Mouse (Mus musculus) lung, postnatal 36 days (tissue): ENCODE measurements at regions not wholly inside any gene's neighbourhood (a gene's known extent, or its start where the extent isn't known, plus 50 kb on each side); places are given as distances from the start of the nearest gene placed in this dataset.
"Not testable (repeated sequence)": the region's sequence is repeated elsewhere in the genome, so short reads cannot be mapped to it uniquely, and the experiment has no call there.

ENCODE experiments used
- DNase-seq: peaks from one replicate; pipeline ENCODE4 v3.0.0; 2022; ENCODE audit warnings: mixed read lengths

GRCm38 (mm10) chr4:89621260-89621659 is 58.0 kb upstream of the Dmrta1 start:
- DNase-seq: no peak

GRCm38 (mm10) chr4:89604721-89605120 is 74.5 kb upstream of the Dmrta1 start:
- DNase-seq: no peak

GRCm38 (mm10) chr4:89575529-89575928 is 103.7 kb upstream of the Dmrta1 start:
- DNase-seq: no peak

GRCm38 (mm10) chr4:89554711-89555466 is 124.3 kb upstream of the Dmrta1 start:
- DNase-seq: no peak

GRCm38 (mm10) chr4:89552556-89552955 is 126.7 kb upstream of the Dmrta1 start:
- no peak for DNase-seq

GRCm38 (mm10) chr4:89550515-89550914 is 128.7 kb upstream of the Dmrta1 start:
- DNase-seq: no peak

GRCm38 (mm10) chr4:89532462-89532861 is 146.8 kb upstream of the Dmrta1 start:
- DNase-seq: peak; percentile 13

GRCm38 (mm10) chr4:89530050-89530911 is 149.0 kb upstream of the Dmrta1 start:
- no peak for DNase-seq

- DNase-seq: no peak
Measured at GRCm38 (mm10) chr4:89527966-89528365, 151.3 kb upstream of the Dmrta1 start.

- DNase-seq: peak; percentile 36
Measured at GRCm38 (mm10) chr4:89527326-89527725, 151.9 kb upstream of the Dmrta1 start.

- DNase-seq: not testable (repeated sequence)
Measured at GRCm38 (mm10) chr4:89525525-89525924, 153.7 kb upstream of the Dmrta1 start.

- DNase-seq: peak; percentile 80
Measured at GRCm38 (mm10) chr4:89524260-89525200, 154.7 kb upstream of the Dmrta1 start.

- no peak for DNase-seq
Measured at GRCm38 (mm10) chr4:89523423-89524259, 155.6 kb upstream of the Dmrta1 start.

- DNase-seq: no peak
Measured at GRCm38 (mm10) chr4:89518027-89518426, 161.2 kb upstream of the Dmrta1 start.

GRCm38 (mm10) chr4:89515823-89516411 is 163.3 kb upstream of the Dmrta1 start:
- DNase-seq: no peak

- DNase-seq: no peak
Measured at GRCm38 (mm10) chr4:89514981-89515380, 164.3 kb upstream of the Dmrta1 start.

- no peak for DNase-seq
Measured at GRCm38 (mm10) chr4:89510593-89510992, 168.6 kb upstream of the Dmrta1 start.

- DNase-seq: no peak
Measured at GRCm38 (mm10) chr4:89509655-89510391, 169.4 kb upstream of the Dmrta1 start.

GRCm38 (mm10) chr4:89508103-89508763 is 171.0 kb upstream of the Dmrta1 start:
- DNase-seq: no peak

- DNase-seq: no peak
Measured at GRCm38 (mm10) chr4:89505368-89505819, 173.8 kb upstream of the Dmrta1 start.
